Mouse (Mus musculus): ENCODE data around the gene Pus10.

The Pus10 gene

DNA sequence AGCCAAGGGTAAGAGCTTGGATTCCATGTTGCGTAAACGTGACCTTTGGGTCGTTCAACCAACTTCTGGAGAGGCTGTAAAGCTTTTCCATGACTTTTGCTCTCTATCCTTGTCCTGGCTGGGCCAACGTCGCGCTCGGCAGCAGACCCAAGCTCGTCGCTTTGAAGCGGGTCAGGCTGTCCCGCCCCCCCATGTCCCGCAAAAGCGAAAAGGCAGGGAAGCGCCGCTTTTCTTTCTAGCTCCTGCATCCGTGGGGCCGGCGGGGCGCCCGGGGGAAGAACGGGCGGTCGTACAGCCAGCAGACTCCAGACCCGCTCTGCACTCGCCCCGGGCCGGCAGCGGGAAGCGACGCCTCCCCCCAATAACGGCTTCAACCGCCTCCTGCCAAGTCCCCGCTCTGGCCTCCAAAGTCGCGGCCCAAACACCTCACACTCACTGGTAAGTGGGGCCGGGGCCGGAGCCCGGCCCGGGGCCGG, at the start of gene Pus10:
Pus10 (plus strand) TSS at position 364 of the 476 bp plus-strand sequence.
- DNase-seq, result no peak

GRCm38 (mm10) chr11:23618995-23619394, 46.5 kb upstream of the Pus10 start:
- no peak for DNase-seq

- DNase-seq, result no peak
Observed at GRCm38 (mm10) chr11:23630664-23631063, 34.8 kb upstream of the Pus10 start.

- peak; percentile 77 for DNase-seq
Observed at GRCm38 (mm10) chr11:23632945-23633878, 32.3 kb upstream of the Pus10 start, which contains the start of gene 0610010F05Rik. Gene 0610010F05Rik, minus strand, starts transcription at chr11:23633639.

DNA sequence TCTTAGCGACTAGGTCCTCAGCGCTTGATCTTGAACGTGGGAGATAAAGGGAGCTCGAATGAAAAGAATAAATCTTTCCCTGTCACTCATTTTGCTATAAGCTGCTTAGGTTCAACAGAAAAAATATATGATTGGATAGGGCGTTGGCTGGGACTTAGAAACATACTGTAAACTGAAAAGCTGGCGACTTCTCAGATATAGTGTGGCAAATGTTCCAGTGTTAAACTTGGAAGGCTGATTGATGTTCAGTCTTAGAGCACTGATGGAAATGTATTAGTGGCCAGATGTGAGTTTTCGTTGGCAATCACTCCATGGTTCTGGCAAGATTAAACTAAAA, 31.6 kb upstream of the Pus10 start:
- DNase-seq, result no peak

GRCm38 (mm10) chr11:23634573-23634972, 30.9 kb upstream of the Pus10 start:
- no peak for DNase-seq

DNA sequence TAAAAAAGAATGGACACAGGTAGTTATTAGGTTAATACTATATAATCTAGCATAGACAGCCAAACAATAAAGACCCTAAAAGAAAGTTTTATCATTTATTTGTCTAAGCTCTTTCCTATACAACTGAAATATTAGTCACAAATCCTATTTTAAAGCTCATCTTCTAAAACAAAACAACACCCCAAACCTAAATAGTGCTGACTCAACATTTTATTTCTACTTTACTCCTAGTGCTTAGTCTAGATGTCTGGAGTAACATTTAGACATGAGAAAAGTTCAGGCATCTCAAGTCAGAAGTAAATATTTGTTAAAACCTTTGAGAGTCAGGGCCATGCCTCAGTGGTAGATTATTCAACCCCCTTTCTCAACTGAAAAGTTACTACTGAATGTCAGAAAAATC, 18.0 kb upstream of the Pus10 start:
- no peak for DNase-seq

GRCm38 (mm10) chr11:23647835-23648234, 17.6 kb upstream of the Pus10 start:
- DNase-seq, result no peak

- no peak for DNase-seq
Observed at GRCm38 (mm10) chr11:23653666-23654065, 11.8 kb upstream of the Pus10 start.

GRCm38 (mm10) chr11:23657791-23658190, 7.7 kb upstream of the Pus10 start:
- DNase-seq, result no peak

- DNase-seq, result no peak
Observed at GRCm38 (mm10) chr11:23664232-23664631, 1.2 kb upstream of the Pus10 start.

GRCm38 (mm10) chr11:23665798-23666501, 476 bp downstream of the Pus10 start, which contains the start of gene Pex13:
Gene Pex13, minus strand, starts transcription at chr11:23665959.
- peak; percentile 92 for DNase-seq

DNA sequence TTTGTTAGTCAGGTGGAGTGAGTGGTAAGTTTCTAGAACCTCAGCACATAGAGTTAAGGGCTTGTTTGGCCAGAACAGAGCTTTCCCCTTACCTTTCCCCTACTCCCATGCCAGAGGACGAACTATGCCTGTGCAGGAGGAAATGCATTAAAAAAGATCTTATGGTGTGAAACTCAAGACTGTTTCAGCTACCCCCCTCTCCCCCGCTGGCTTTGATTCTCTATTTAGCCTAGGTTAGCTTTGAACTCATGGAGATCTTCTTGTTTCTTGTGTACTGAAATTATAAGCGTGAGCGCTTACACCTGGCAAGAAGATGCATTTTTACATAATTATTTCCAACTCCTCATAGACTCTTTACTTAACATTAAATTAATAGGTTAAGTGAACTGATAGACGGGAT, 1.1 kb downstream of the Pus10 start:
- no peak for DNase-seq

DNA sequence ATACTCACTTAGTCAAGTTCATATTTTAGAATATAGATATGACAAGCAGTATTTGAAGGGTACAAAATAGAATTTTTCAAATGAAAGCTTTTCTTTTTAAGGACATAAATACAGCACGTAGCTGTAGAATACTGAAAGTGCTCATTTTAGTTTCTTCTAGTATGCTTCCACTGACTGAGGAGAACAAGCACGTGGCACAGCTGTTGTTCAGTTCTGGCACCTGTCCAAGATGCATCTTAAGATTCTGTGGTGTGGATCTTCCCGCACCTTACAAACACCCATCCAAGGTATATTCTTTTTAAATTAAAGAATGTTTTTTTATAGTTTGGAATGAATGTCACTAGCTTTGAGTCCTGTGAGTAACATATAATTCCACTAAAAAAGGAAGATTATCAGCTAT, 1.7 kb downstream of the Pus10 start:
- peak; percentile 20 for DNase-seq

DNA sequence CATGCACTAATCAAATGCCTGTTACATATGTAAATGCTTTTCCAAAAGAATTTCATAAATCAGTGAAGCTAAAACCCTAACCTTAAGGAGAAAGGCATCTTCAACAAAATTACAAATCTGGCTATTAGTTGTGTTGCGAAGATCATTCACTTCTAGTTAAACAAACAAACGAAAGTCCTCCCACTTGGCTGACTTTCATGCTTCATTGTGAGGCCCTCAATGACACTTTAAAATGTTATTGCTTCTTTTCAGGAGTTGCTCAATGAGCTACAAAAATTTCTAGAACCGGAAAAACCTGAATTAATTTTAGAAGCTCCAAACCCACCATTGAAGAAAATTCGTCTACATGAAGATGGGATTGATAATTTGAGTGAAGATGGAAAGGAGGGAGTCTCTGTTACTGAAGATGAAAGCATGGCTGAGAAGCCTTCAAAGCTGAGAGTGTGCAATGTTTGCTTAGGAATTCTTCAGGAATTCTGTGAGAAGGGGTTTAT, 6.8 kb downstream of the Pus10 start:
- no peak for DNase-seq

GRCm38 (mm10) chr11:23676100-23676499, 10.6 kb downstream of the Pus10 start:
- DNase-seq, result no peak

DNA sequence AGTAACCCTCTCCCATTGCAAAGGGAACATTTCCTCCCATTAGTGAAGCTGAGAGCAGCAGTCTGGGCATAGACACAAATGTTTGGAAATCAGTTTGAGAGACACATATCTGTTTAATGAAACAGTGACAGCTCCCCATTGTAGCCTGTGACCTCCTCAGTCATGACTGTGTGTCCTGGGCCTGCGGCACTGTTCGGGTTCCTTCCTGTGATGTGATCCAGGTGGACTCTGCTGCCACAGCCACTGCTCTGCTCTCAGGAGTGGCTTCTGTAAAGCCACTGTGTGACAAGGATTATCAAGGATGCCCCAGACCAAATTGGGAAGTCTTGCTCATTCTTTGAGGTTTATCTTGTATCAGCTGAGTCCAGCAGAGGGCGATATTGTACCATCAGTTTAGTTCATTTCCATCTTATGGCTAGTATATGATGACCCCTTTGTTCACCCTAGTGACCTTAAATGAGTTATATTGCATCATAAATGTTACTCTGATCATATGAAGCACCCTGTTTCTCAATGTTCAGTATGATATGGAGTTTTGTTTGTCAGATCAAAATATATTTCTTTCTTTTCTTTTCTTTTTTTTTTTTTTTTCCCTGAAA, 13.7 kb downstream of the Pus10 start:
- peak; percentile 61 for DNase-seq

DNA sequence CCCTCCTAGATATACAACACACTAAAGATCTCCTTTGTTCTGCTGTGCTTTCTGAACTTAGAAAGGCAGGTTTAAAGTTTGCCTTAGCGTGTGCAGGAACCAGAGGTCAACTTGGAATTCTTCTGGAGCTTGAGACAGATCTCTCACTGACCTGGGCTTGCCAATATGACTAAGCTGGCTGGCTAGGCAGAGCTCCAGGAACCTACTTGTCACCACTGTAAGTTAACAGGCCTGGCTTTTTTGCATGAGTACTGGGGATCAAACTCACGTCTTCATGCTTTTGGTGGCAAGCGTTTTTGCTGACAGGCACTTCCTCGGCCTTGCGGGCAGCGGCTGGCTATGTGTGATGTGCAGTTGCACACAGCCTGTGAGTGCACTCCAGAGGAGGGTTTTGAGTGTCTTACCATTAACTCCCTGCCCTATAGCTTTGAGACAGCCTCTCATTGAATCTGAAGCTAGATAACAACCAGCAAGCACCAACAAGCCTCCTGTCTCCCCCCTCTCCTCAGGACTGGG, 15.0 kb downstream of the Pus10 start:
- no peak for DNase-seq

DNA sequence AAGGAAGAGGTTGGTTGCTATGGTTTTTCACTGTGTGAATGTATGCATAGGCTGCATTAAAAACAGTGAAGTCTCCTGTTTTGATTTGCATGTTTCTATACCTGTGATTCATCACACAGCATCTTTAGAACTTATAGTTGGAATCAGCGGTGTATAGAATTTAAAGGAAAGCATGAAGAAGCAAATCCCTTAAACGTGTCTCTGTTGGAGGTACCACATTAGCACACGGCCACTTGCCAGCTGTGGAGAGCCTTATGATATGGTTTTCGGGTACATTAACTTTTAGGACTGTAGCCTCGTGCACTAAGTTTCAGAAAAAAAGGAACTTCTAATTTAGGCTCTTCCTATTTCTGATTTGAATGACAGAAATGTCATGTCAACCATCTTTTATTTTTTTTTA, 17.1 kb downstream of the Pus10 start:
- no peak for DNase-seq

GRCm38 (mm10) chr11:23686671-23687070, 21.2 kb downstream of the Pus10 start:
- DNase-seq, result no peak

- DNase-seq, result no peak
Observed at GRCm38 (mm10) chr11:23688060-23688459, 22.6 kb downstream of the Pus10 start.

- no peak for DNase-seq
Observed at GRCm38 (mm10) chr11:23693286-23693685, 27.8 kb downstream of the Pus10 start.

DNA sequence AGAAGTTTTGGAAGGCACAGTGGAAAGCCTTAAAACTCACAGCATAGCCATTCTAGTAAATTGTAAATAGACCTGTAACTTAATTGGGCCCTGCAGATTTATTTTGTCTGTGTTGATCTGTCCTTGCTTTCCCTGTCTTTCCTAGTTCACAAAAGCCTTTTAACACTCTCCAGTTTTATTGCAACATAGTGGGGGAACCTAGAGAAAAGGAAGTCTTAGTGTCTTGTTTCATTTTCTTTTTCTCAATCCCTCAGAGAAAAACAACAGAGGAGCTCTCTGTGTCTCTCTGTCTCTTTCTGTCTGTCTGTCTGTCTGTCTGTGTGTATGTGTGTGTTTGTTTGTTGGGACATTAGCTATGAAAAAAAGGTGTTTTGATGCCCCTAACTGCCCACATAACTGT, 30.4 kb downstream of the Pus10 start:
- no peak for DNase-seq

Measured in thymus, postnatal 25 days (tissue).